Mouse (Mus musculus): ENCODE measurements around the gene Mfrp.

DNA sequence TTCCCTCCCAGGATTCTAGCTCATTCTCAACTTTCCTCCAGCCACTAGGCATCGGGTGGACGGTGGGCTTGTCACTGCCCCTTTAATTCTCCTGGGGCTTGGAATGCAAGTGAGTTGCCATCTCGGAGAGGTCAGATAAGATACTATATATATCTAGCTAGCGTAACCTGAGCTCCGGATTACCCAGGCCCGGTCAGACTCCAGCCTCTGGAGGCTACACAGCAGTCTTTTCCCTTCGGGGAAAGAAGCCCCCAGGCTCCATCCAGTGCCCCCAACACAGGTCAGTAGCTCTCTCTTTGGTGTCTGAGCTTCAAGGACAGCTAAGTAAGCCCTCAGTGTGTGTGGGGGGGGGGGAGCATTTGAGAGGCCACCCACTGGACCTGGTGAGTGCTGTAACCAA lies 32.3 kb upstream of the Mfrp start:
- TF ChIP-seq CTCF (conservative IDR thresholded peaks at IDR 0.05; ENCODE audit: insufficient read depth, insufficient read length, low read depth, low read length): no peak
- TF ChIP-seq POLR2A (IDR thresholded peaks at IDR 0.05; ENCODE audit: low read depth, low read length): no peak

All from kidney, adult 2 months (tissue).